Mouse (Mus musculus) G1E (cell line): ENCODE measurements at regions not wholly inside any gene's neighbourhood (a gene's known extent, or its start where the extent isn't known, plus 50 kb on each side); places are given as distances from the start of the nearest gene placed in this dataset.

Experiments used
- ATAC-seq: 2 replicates; pipeline ENCODE4 v1.8.0; 2016; ENCODE audit warnings: mild to moderate bottlenecking; ENCODE audit not compliant: insufficient number of reproducible peaks, poor library complexity, low FRiP score, severe bottlenecking; ENCODE audit errors: extremely low read depth
- DNase-seq: peaks from one replicate; pipeline ENCODE4 v3.0.0; 2012; ENCODE audit warnings: low spot score
- H3K27me3 ChIP-seq: 2 replicates; pipeline ENCODE4 v1.6.1; 2012; ENCODE audit warnings: mild to moderate bottlenecking, low read length, inconsistent platforms; ENCODE audit not compliant: insufficient read depth
- H3K36me3 ChIP-seq: replicated peaks from 2 replicates; pipeline ENCODE3; 2012; ENCODE audit warnings: mild to moderate bottlenecking, inconsistent platforms
- H3K4me1 ChIP-seq: 2 replicates; pipeline ENCODE4 v1.6.1; 2012; ENCODE audit warnings: low read depth, low read length, inconsistent platforms, mixed read lengths; ENCODE audit not compliant: insufficient read depth
- H3K4me3 ChIP-seq: 2 replicates; pipeline ENCODE4 v1.5.1; 2012; ENCODE audit warnings: low read depth, mild to moderate bottlenecking, inconsistent platforms, low read length, moderate library complexity, mixed read lengths
- H3K9me3 ChIP-seq: replicated peaks from 2 replicates; pipeline ENCODE4 v1.6.1; 2012; ENCODE audit warnings: inconsistent platforms
- CTCF ChIP-seq: IDR thresholded peaks from 2 replicates; pipeline ENCODE4 v1.5.1; 2012; ENCODE audit warnings: low read depth, low read length, inconsistent platforms, mixed read lengths
- GATA1 ChIP-seq: IDR thresholded peaks from 2 replicates; pipeline ENCODE4 v1.6.1; 2012; ENCODE audit warnings: borderline replicate concordance, low read length, inconsistent platforms, mixed read lengths
- GATA2 ChIP-seq: IDR thresholded peaks from 2 replicates; pipeline ENCODE4 v1.6.1; 2012; ENCODE audit warnings: low read depth, low read length, inconsistent platforms, borderline replicate concordance
- POLR2AphosphoS5 ChIP-seq: IDR thresholded peaks from 2 replicates; pipeline ENCODE4 v1.6.1; 2012; ENCODE audit warnings: low read depth, low read length, inconsistent platforms; ENCODE audit not compliant: insufficient replicate concordance
- TAL1 ChIP-seq: conservative IDR thresholded peaks from 2 replicates; pipeline ENCODE4 v1.6.1; 2012; ENCODE audit warnings: low read depth, low read length, inconsistent platforms, mixed read lengths

- DNase-seq (no peak), ATAC-seq (no peak)
- Histone ChIP-seq H3K27me3 (no peaks in the 10 kb centered on the region), H3K4me1 (no peaks in the 10 kb centered on the region), H3K36me3 (no peaks in the 10 kb centered on the region), H3K9me3 (0 out of 2 replicates have a peak, but pooled peaks cover 2% of the 10 kb centered on the region), H3K4me3 (no peak overlapping the region)
- TF ChIP-seq GATA1: no peak
- TF ChIP-seq TAL1: no peak
- no peak for TF ChIP-seq POLR2AphosphoS5
- no peak for TF ChIP-seq GATA2
- no peak for TF ChIP-seq CTCF
Measured at GRCm38 (mm10) chr16:25478300-25478699, 191.7 kb downstream of the Tprg start.

- H3K27me3 ChIP-seq: no peaks in the 10 kb centered on the region
- H3K4me3 ChIP-seq: no peak overlapping the region
- H3K9me3 ChIP-seq: 0 out of 2 replicates have a peak, but pooled peaks cover 2% of the 10 kb centered on the region
- no peaks in the 10 kb centered on the region for H3K4me1 ChIP-seq
- no peaks in the 10 kb centered on the region for H3K36me3 ChIP-seq
- no peak for TF ChIP-seq POLR2AphosphoS5
- no peak for TF ChIP-seq GATA2
- TF ChIP-seq TAL1: no peak
- no peak for TF ChIP-seq GATA1
- no peak for TF ChIP-seq CTCF
- no peak for ATAC-seq
- no peak for DNase-seq
Measured at GRCm38 (mm10) chr16:25483831-25484254, 197.2 kb downstream of the Tprg start.

GRCm38 (mm10) chr16:25485007-25485406, 198.4 kb downstream of the Tprg start:
- Histone ChIP-seq H3K9me3 (0 out of 2 replicates have a peak, but pooled peaks cover 2% of the 10 kb centered on the region), H3K27me3 (no peaks in the 10 kb centered on the region), H3K36me3 (no peaks in the 10 kb centered on the region), H3K4me1 (no peaks in the 10 kb centered on the region), H3K4me3 (no peak overlapping the region)
- ATAC-seq (no peak), DNase-seq (no peak)
- TF ChIP-seq GATA1 (no peak), GATA2 (no peak), TAL1 (no peak), CTCF (no peak), POLR2AphosphoS5 (no peak)

- DNase-seq (no peak), ATAC-seq (no peak)
- no peak for TF ChIP-seq GATA2
- no peak for TF ChIP-seq POLR2AphosphoS5
- no peak for TF ChIP-seq GATA1
- no peak for TF ChIP-seq TAL1
- no peak for TF ChIP-seq CTCF
- no peak overlapping the region for H3K4me3 ChIP-seq
- no peaks in the 10 kb centered on the region for H3K36me3 ChIP-seq
- H3K4me1 ChIP-seq: no peaks in the 10 kb centered on the region
- H3K27me3 ChIP-seq: no peaks in the 10 kb centered on the region
- no peaks in the 10 kb centered on the region for H3K9me3 ChIP-seq
Measured at GRCm38 (mm10) chr16:25486477-25487094, 197.0 kb upstream of the Trp63 start.

GRCm38 (mm10) chr16:25490847-25491246, 192.7 kb upstream of the Trp63 start:
- ATAC-seq: no peak
- Histone ChIP-seq H3K9me3 (no peaks in the 10 kb centered on the region), H3K4me1 (no peaks in the 10 kb centered on the region)

GRCm38 (mm10) chr16:25494153-25494552, 189.4 kb upstream of the Trp63 start:
- H3K9me3 ChIP-seq: no peaks in the 10 kb centered on the region
- TF ChIP-seq POLR2AphosphoS5: no peak
- TF ChIP-seq GATA2: no peak
- no peak for TF ChIP-seq TAL1
- no peaks in the 10 kb centered on the region for H3K27me3 ChIP-seq

More at GRCm38 (mm10) chr16:25490847-25491246, 192.7 kb upstream of the Trp63 start:
- no peak for DNase-seq
- no peaks in the 10 kb centered on the region for H3K36me3 ChIP-seq
- H3K27me3 ChIP-seq: no peaks in the 10 kb centered on the region
- no peak for TF ChIP-seq GATA2
- TF ChIP-seq CTCF: no peak
- no peak for TF ChIP-seq POLR2AphosphoS5
- TF ChIP-seq GATA1: no peak
- TF ChIP-seq TAL1: no peak
- no peak overlapping the region for H3K4me3 ChIP-seq

More at GRCm38 (mm10) chr16:25494153-25494552, 189.4 kb upstream of the Trp63 start:
- no peak overlapping the region for H3K4me3 ChIP-seq
- ATAC-seq (no peak), DNase-seq (no peak)
- H3K4me1 ChIP-seq: no peaks in the 10 kb centered on the region
- no peaks in the 10 kb centered on the region for H3K36me3 ChIP-seq
